Mouse (Mus musculus): ENCODE measurements around the gene Elmo1. TPM values are rescaled to one million over a fixed set of nuclear protein-coding genes. Genes with fewer than 3 reads are reported as not detected.

The Elmo1 gene
- total and polyA plus RNA-seq, 2 experiments = 1.2 to 6.7 TPM

DNA sequence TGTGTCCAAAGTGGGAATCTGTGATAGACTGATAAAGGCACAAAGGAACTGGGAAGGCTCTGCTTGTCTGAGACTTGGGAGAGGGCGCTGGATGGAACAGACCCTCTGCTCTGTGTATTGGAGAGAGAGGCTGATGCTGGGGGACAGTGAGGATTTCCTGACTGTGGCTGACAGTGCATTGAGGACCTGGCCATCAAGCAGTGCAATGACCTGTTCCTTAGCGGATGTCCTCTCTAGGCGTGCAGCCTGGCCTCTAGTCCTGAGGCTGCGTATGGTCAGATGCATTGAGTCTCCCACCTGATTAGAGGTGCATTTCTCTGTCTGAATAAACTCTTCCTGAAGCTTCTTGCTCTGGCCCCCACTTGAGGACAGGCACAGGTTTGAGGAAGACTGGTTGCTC is 384.2 kb downstream of the Elmo1 start:
- TF ChIP-seq POLR2A (IDR thresholded peaks at IDR 0.05; ENCODE audit: extremely low read depth, insufficient read depth, low read length) (no peak), CTCF (IDR thresholded peaks at IDR 0.05; ENCODE audit: low read depth, low read length) (no peak)
- WGBS = 88% methylated on average over 4 of the region's 4 CpGs
- H3K36me3 ChIP-seq (ENCODE audit: control insufficient read depth, insufficient read depth, low read length) = no peaks in the 10 kb centered on the region
- H3K4me3 ChIP-seq (ENCODE audit: insufficient read depth, low read depth, low read length) = no peak overlapping the region
- DNase-seq (ENCODE audit: extremely low read depth, low read depth, low spot score) = no peak
- H3K4me1 ChIP-seq (ENCODE audit: control insufficient read depth, insufficient read depth, low read length) = no peaks in the 10 kb centered on the region
- no peak overlapping the region for H3K27ac ChIP-seq (replicated peaks; ENCODE audit: insufficient read depth, low read depth, low read length)
- H3K79me2 ChIP-seq (ENCODE audit: control insufficient read depth, insufficient read depth, low read length) = no peaks in the 10 kb centered on the region
- H3K9ac ChIP-seq (ENCODE audit: low read depth, low read length) = no peak overlapping the region
- no peaks in the 10 kb centered on the region for H3K27me3 ChIP-seq (ENCODE audit: control insufficient read depth, insufficient read depth, low read length)

DNA sequence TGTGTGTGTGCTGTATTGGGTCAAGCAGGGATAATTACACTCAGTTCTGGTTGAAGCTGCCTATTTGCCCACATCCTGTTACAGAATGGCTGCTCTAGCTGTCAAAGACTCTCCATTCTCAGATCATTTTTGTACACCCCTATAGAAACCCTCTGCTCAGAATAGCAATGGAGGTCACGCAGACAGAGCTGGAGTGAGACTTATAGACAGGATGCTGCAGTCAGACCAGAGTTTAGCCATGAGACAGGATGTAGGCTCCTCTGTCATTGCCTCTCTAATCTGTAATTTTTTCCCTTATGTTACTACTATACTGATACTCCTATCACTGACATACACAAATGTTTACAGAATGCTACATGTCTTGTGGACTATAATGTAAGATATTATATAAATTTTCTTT is 391.4 kb downstream of the Elmo1 start:
- Histone ChIP-seq H3K27ac (replicated peaks; ENCODE audit: insufficient read depth, low read depth, low read length) (no peak overlapping the region), H3K9ac (ENCODE audit: low read depth, low read length) (no peak overlapping the region), H3K36me3 (ENCODE audit: control insufficient read depth, insufficient read depth, low read length) (no peaks in the 10 kb centered on the region), H3K4me3 (ENCODE audit: insufficient read depth, low read depth, low read length) (no peak overlapping the region), H3K4me1 (ENCODE audit: control insufficient read depth, insufficient read depth, low read length) (no peaks in the 10 kb centered on the region), H3K27me3 (ENCODE audit: control insufficient read depth, insufficient read depth, low read length) (no peaks in the 10 kb centered on the region), H3K79me2 (ENCODE audit: control insufficient read depth, insufficient read depth, low read length) (no peaks in the 10 kb centered on the region)
- 89% methylated on average over 1 of the region's 1 CpGs for WGBS
- no peak for DNase-seq (ENCODE audit: extremely low read depth, low read depth, low spot score)
- TF ChIP-seq POLR2A (IDR thresholded peaks at IDR 0.05; ENCODE audit: extremely low read depth, insufficient read depth, low read length) (no peak), CTCF (IDR thresholded peaks at IDR 0.05; ENCODE audit: low read depth, low read length) (no peak)

DNA sequence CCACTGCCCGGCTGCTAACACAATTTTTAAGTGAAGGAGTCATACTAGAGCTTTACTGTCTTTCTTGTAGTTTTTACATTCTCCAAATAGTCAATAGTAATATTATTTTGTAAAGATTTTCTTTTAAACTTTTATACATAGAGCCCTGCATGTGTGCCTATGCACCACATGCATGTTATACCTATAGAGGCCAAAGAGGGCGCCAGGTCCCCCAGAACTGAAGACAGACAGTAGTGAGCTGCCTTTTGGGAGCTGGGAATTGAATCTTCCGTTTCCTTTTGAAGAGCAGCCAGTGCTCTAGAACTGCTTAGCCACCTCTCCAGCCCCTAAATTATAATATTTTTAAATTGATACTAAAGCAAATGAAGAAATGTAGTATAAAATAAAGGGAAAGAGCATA is 398.7 kb downstream of the Elmo1 start:
- no peak for DNase-seq (ENCODE audit: extremely low read depth, low read depth, low spot score)

DNA sequence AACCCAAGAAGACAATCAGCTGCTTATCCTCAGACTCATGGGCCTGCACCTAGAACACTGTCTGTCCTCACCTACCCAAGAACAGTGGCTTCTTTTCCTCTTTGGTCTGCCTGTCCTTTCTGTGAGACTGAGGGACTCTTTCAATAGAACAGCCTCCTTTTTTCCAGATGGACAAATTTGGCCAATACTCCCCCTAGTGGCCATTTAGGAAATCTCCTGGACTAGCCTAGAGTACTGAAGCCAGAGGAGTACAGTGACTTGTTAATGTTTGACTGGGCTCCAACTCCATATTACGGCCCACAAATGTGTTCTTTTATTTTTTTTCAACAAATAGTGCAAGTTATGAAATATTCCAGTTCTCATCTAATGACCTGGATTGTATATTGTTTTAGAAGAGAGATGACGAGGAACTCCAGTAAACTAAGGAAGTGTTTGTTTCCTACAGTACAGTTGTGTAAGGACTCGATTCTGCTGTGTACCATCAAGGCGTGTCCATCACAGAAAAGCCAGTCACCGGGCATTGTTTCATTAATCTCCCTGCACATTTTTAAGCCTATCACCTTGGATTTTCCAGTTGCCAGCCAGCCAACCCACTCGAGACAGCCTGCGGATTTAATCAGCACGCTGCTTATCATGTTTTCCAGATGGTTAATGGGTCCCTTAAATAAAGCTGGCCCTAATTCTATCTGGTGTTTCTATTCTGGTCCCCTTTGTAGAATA is 399.5 kb downstream of the Elmo1 start:
- WGBS = 72% methylated on average over 8 of the region's 8 CpGs

More for the DNA sequence above, 398.7 kb downstream of the Elmo1 start:
- TF ChIP-seq CTCF (IDR thresholded peaks at IDR 0.05; ENCODE audit: low read depth, low read length) (peak; percentile 3; the same call in 1 of the 2 replicates), POLR2A (IDR thresholded peaks at IDR 0.05; ENCODE audit: extremely low read depth, insufficient read depth, low read length) (no peak)
- no peaks in the 10 kb centered on the region for H3K79me2 ChIP-seq (ENCODE audit: control insufficient read depth, insufficient read depth, low read length)
- no peaks in the 10 kb centered on the region for H3K36me3 ChIP-seq (ENCODE audit: control insufficient read depth, insufficient read depth, low read length)
- no peaks in the 10 kb centered on the region for H3K4me1 ChIP-seq (ENCODE audit: control insufficient read depth, insufficient read depth, low read length)
- no peaks in the 10 kb centered on the region for H3K27me3 ChIP-seq (ENCODE audit: control insufficient read depth, insufficient read depth, low read length)
- H3K9ac ChIP-seq (ENCODE audit: low read depth, low read length) = no peak overlapping the region
- H3K4me3 ChIP-seq (ENCODE audit: insufficient read depth, low read depth, low read length) = no peak overlapping the region
- 83% methylated on average over 3 of the region's 3 CpGs for WGBS
- H3K27ac ChIP-seq (replicated peaks; ENCODE audit: insufficient read depth, low read depth, low read length) = no peak overlapping the region

DNA sequence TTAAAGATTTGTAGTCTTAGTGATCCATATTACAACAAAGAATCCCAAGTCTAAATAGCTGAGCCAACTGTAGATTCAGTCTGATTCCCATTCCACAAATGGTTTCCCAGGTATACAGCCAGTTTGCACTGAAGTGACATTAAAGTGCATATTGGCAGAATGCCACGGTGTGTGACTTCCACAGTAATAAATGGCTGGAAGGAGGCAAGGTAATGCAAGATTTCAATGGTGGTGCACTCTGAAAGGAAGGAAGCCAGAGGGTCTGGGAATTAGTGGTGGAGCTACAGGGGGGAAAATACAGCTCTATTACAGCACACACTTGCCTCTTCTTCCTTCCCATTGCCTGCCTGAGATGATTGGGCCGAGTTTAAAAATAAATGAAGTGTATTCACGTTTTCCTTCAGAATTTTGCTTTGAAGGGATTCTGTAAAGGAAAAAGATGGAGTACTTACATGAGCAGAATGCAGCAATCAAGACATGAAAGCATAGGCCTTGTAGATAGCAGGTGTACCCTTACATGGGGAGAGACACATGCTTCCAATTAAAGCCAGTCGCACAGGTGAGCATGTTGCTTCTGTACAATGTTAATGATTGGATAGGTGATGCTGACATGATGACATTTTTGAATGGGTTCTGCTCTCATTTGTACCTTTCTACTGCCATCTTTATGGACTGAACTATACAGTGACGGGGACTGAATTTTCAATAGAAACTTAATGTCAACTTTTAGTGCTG is 400.6 kb downstream of the Elmo1 start:
- no peak for DNase-seq (ENCODE audit: extremely low read depth, low read depth, low spot score)
- TF ChIP-seq POLR2A (IDR thresholded peaks at IDR 0.05; ENCODE audit: extremely low read depth, insufficient read depth, low read length) (no peak), CTCF (IDR thresholded peaks at IDR 0.05; ENCODE audit: low read depth, low read length) (no peak)
- 87% methylated on average over 5 of the region's 5 CpGs for WGBS
- Histone ChIP-seq H3K36me3 (ENCODE audit: control insufficient read depth, insufficient read depth, low read length) (no peaks in the 10 kb centered on the region), H3K9ac (ENCODE audit: low read depth, low read length) (no peak overlapping the region), H3K79me2 (ENCODE audit: control insufficient read depth, insufficient read depth, low read length) (no peaks in the 10 kb centered on the region), H3K27me3 (ENCODE audit: control insufficient read depth, insufficient read depth, low read length) (no peaks in the 10 kb centered on the region), H3K4me1 (ENCODE audit: control insufficient read depth, insufficient read depth, low read length) (no peaks in the 10 kb centered on the region), H3K4me3 (ENCODE audit: insufficient read depth, low read depth, low read length) (no peak overlapping the region), H3K27ac (replicated peaks; ENCODE audit: insufficient read depth, low read depth, low read length) (no peak overlapping the region)

More for the DNA sequence above, 399.5 kb downstream of the Elmo1 start:
- DNase-seq (ENCODE audit: extremely low read depth, low read depth, low spot score) = peak; percentile 51
- no peak overlapping the region for H3K27ac ChIP-seq (replicated peaks; ENCODE audit: insufficient read depth, low read depth, low read length)
- no peaks in the 10 kb centered on the region for H3K79me2 ChIP-seq (ENCODE audit: control insufficient read depth, insufficient read depth, low read length)
- H3K4me1 ChIP-seq (ENCODE audit: control insufficient read depth, insufficient read depth, low read length) = no peaks in the 10 kb centered on the region
- TF ChIP-seq POLR2A (IDR thresholded peaks at IDR 0.05; ENCODE audit: extremely low read depth, insufficient read depth, low read length) (no peak), CTCF (IDR thresholded peaks at IDR 0.05; ENCODE audit: low read depth, low read length) (no peak)
- no peak overlapping the region for H3K9ac ChIP-seq (ENCODE audit: low read depth, low read length)
- H3K4me3 ChIP-seq (ENCODE audit: insufficient read depth, low read depth, low read length) = no peak overlapping the region
- H3K36me3 ChIP-seq (ENCODE audit: control insufficient read depth, insufficient read depth, low read length) = no peaks in the 10 kb centered on the region
- H3K27me3 ChIP-seq (ENCODE audit: control insufficient read depth, insufficient read depth, low read length) = no peaks in the 10 kb centered on the region

DNA sequence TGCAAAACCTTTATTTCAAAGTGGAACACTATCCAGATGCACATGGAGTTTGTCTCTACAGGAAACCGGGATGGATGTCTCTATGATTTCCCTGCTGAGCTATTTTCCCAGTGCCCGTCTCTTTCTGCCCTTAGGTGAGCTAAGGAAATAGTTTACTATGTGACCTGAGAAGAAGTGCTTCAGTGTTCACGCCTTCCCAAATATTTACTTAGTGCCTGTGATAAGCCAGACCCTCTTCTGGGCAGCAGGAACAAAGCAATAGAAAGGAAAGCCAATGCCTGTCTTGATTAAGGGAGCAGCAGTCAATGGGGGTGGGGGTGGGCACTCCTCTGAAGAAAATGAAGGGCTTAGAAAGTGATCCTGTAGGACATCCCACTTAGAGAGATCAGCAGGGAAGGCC is 401.3 kb downstream of the Elmo1 start:
- 79% methylated on average over 3 of the region's 3 CpGs for WGBS
- no peak overlapping the region for H3K9ac ChIP-seq (ENCODE audit: low read depth, low read length)
- H3K27ac ChIP-seq (replicated peaks; ENCODE audit: insufficient read depth, low read depth, low read length) = no peak overlapping the region
- no peak for TF ChIP-seq CTCF (IDR thresholded peaks at IDR 0.05; ENCODE audit: low read depth, low read length)
- no peak for TF ChIP-seq POLR2A (IDR thresholded peaks at IDR 0.05; ENCODE audit: extremely low read depth, insufficient read depth, low read length)
- no peak for DNase-seq (ENCODE audit: extremely low read depth, low read depth, low spot score)
- no peaks in the 10 kb centered on the region for H3K79me2 ChIP-seq (ENCODE audit: control insufficient read depth, insufficient read depth, low read length)
- no peaks in the 10 kb centered on the region for H3K36me3 ChIP-seq (ENCODE audit: control insufficient read depth, insufficient read depth, low read length)
- H3K4me1 ChIP-seq (ENCODE audit: control insufficient read depth, insufficient read depth, low read length) = no peaks in the 10 kb centered on the region
- H3K27me3 ChIP-seq (ENCODE audit: control insufficient read depth, insufficient read depth, low read length) = no peaks in the 10 kb centered on the region
- no peak overlapping the region for H3K4me3 ChIP-seq (ENCODE audit: insufficient read depth, low read depth, low read length)

Measured in liver, adult 2 months (tissue).